ENCODE assay signal across 22 mouse cellular contexts in the genomic region with DNA sequence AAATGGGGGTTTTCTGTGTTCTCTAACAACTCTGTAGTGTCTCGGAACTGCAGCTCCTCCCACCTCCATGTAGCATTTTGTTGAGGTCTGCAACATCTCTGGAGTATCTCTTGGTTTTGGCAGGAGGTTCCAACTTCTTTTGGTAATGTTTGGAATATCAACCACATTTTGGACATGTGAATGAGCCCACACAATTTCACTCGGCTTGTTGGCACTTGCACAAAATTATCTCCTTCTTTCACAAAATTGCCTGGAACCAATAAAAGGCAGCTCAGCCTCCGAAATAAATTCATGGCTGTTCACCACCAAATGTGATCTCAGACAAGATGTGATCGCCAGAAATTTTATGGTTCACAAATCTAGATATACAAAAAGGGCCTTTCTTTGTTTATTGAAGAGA. TPM values are rescaled to one million over a fixed set of nuclear protein-coding genes. Genes with fewer than 3 reads are reported as not detected.
DNase-seq lines count a peak whose midpoint lies in the region; ATAC-seq and TF ChIP-seq lines count a peak whose summit lies in the region.
"Had no signal": no experiment of that assay in that cellular context is flagged by ENCODE, and none has a peak within 500 bp of the region (broad histone marks: within the 10 kb centered on the region; RNA-seq: fewer than 3 reads in every experiment).

No protein-coding gene starts in this region.

- H3K9me3 ChIP-seq in embryonic facial prominence, embryonic 14.5 days (ENCODE audit: control insufficient read depth, low read length) = peaks cover 13% of the 10 kb centered on the region; the same call in 1 of the 2 replicates
- H3K9me3 ChIP-seq in embryonic facial prominence, embryonic 10.5 days = no peaks in the 10 kb centered on the region
- H3K9me3 ChIP-seq in lung, embryonic 14.5 days (ENCODE audit: low read depth, low read length) = 0 out of 2 replicates have a peak, but pooled peaks cover 4% of the 10 kb centered on the region
- H3K9me3 ChIP-seq: forebrain, embryonic 13.5 days had no signal

- H3K27ac ChIP-seq in embryonic facial prominence, embryonic 14.5 days (replicated peaks; ENCODE audit: low read depth, low read length) = no peak overlapping the region
- H3K27ac ChIP-seq in embryonic facial prominence, embryonic 10.5 days (replicated peaks) = no peak overlapping the region
- no peak overlapping the region for H3K27ac ChIP-seq in lung, embryonic 14.5 days (ENCODE audit: low read depth)
- H3K27ac ChIP-seq: embryonic facial prominence, embryonic 13.5 days; forebrain, embryonic 13.5 days had no signal

- TF ChIP-seq CTCF in lung, embryonic 14.5 days (IDR thresholded peaks at IDR 0.05; ENCODE audit: low read depth) = no peak

- DNase-seq in embryonic facial prominence, embryonic 14.5 days (ENCODE audit: low spot score) = peak; percentile 71
- no peak for DNase-seq in embryonic facial prominence, embryonic 10.5 days (ENCODE audit: low spot score)
- DNase-seq in lung, embryonic 14.5 days = peak; percentile 32
- no peak for DNase-seq in lung, postnatal 4 days
- peak; percentile 36 for DNase-seq in brain, adult 2 months (ENCODE audit: low read depth, low spot score)
- DNase-seq in T-cell, adult 2 months (ENCODE audit: low spot score) = no peak
- DNase-seq: adrenal gland, adult 2 months; adrenal gland, postnatal 10 days; adrenal gland, postnatal 25 days; B cell, adult 2 months; cerebellum, adult 11-12 months; cerebellum, adult 2 months; cerebellum, adult 9-10 months; cerebellum, postnatal 10 days; cerebellum, postnatal 25 days had no signal

- no peaks in the 10 kb centered on the region for H3K27me3 ChIP-seq in embryonic facial prominence, embryonic 14.5 days (replicated peaks; ENCODE audit: control insufficient read depth, insufficient read depth, low read length)
- H3K27me3 ChIP-seq in embryonic facial prominence, embryonic 10.5 days (replicated peaks; ENCODE audit: low read depth, poor library complexity, severe bottlenecking) = no peaks in the 10 kb centered on the region
- H3K27me3 ChIP-seq in lung, embryonic 14.5 days (ENCODE audit: insufficient read depth, low read length) = no peaks in the 10 kb centered on the region
- H3K27me3 ChIP-seq: CH12.LX; embryonic facial prominence, embryonic 13.5 days; forebrain, embryonic 13.5 days; Patski had no signal

- no peaks in the 10 kb centered on the region for H3K4me1 ChIP-seq in embryonic facial prominence, embryonic 14.5 days (ENCODE audit: control insufficient read depth, insufficient read depth, low read length)
- no peaks in the 10 kb centered on the region for H3K4me1 ChIP-seq in embryonic facial prominence, embryonic 10.5 days
- H3K4me1 ChIP-seq in lung, embryonic 14.5 days (ENCODE audit: insufficient read depth) = no peaks in the 10 kb centered on the region
- H3K4me1 ChIP-seq: embryonic facial prominence, embryonic 13.5 days; forebrain, embryonic 13.5 days had no signal

- H3K36me3 ChIP-seq in embryonic facial prominence, embryonic 14.5 days (ENCODE audit: control insufficient read depth, insufficient read depth, low read length) = no peaks in the 10 kb centered on the region
- H3K36me3 ChIP-seq in embryonic facial prominence, embryonic 10.5 days (replicated peaks) = no peaks in the 10 kb centered on the region
- no peaks in the 10 kb centered on the region for H3K36me3 ChIP-seq in lung, embryonic 14.5 days (ENCODE audit: insufficient read depth)
- H3K36me3 ChIP-seq: embryonic facial prominence, embryonic 13.5 days; G1E had no signal

- no peak overlapping the region for H3K4me2 ChIP-seq in embryonic facial prominence, embryonic 14.5 days (ENCODE audit: low read depth, low read length)
- H3K4me2 ChIP-seq in lung, embryonic 14.5 days = no peak overlapping the region
- H3K4me2 ChIP-seq: embryonic facial prominence, embryonic 13.5 days; forebrain, embryonic 13.5 days had no signal

- no peak overlapping the region for H3K9ac ChIP-seq in embryonic facial prominence, embryonic 14.5 days (ENCODE audit: low read depth, low read length)
- H3K9ac ChIP-seq in lung, embryonic 14.5 days = no peak overlapping the region
- H3K9ac ChIP-seq: embryonic facial prominence, embryonic 13.5 days; forebrain, embryonic 13.5 days had no signal

- H3K4me3 ChIP-seq in embryonic facial prominence, embryonic 14.5 days (ENCODE audit: low read depth, low read length) = no peak overlapping the region
- H3K4me3 ChIP-seq in embryonic facial prominence, embryonic 10.5 days = no peak overlapping the region
- no peak overlapping the region for H3K4me3 ChIP-seq in lung, embryonic 14.5 days (ENCODE audit: low read depth, low read length)
- H3K4me3 ChIP-seq: embryonic facial prominence, embryonic 13.5 days; forebrain, embryonic 13.5 days had no signal

- no peak for ATAC-seq in embryonic facial prominence, embryonic 14.5 days (ENCODE audit: low read depth)
- ATAC-seq in lung, embryonic 14.5 days (ENCODE audit: insufficient read depth) = no peak
- ATAC-seq: CD4-positive, CD25-positive, alpha-beta regulatory T cell, adult 4 months; forebrain, embryonic 13.5 days; forebrain, embryonic 16.5 days; Patski had no signal

- WGBS in embryonic facial prominence, embryonic 14.5 days = 49% methylated on average over 4 of the region's 4 CpGs
- WGBS in embryonic facial prominence, embryonic 10.5 days = 85% methylated on average over 4 of the region's 4 CpGs
- 52% methylated on average over 4 of the region's 4 CpGs for WGBS in lung, embryonic 14.5 days

RNA-seq across cellular contexts. Expression of a gene that starts 8.6 kb away (rescaled TPM):
- 7.3 and 7.7 TPM in 2 replicates for polyA plus RNA-seq in embryonic facial prominence, embryonic 14.5 days (2014; fragmentation: Nextera tagmentation; extraction: Ambion mirVana)
- polyA plus RNA-seq in embryonic facial prominence, embryonic 10.5 days (2016; fragmentation: Nextera tagmentation; extraction: Ambion mirVana) = 4.2 and 4.5 TPM in 2 replicates
- 2.4 and 2.5 TPM in 2 replicates for polyA plus RNA-seq in lung, embryonic 14.5 days (2014; fragmentation: Nextera tagmentation; extraction: Ambion mirVana)
- polyA plus RNA-seq: CD4-positive, CD25-positive, alpha-beta regulatory T cell, adult 4 months; G1E had no signal

RNA-seq across cellular contexts. Expression of a gene that starts 9.1 kb away (rescaled TPM):
- 7.9 and 8.4 TPM in 2 replicates for polyA plus RNA-seq in embryonic facial prominence, embryonic 14.5 days (2014; fragmentation: Nextera tagmentation; extraction: Ambion mirVana)
- polyA plus RNA-seq in embryonic facial prominence, embryonic 10.5 days (2016; fragmentation: Nextera tagmentation; extraction: Ambion mirVana) = 0.73 and 1.2 TPM in 2 replicates
- polyA plus RNA-seq in lung, embryonic 14.5 days (2014; fragmentation: Nextera tagmentation; extraction: Ambion mirVana) = 3.9 and 4.8 TPM in 2 replicates
- polyA plus RNA-seq: G1E had no signal

Comparison
In these comparisons a context has a peak if more than half of its experiments do, and no peak if none do; other contexts are left out.
1. DNase-seq: peak in embryonic facial prominence, embryonic 14.5 days (single experiment), lung, embryonic 14.5 days (single experiment) and brain, adult 2 months (single experiment); none in embryonic facial prominence, embryonic 10.5 days (single experiment), lung, postnatal 4 days (0 of 2) and T-cell, adult 2 months (single experiment).